Mouse (Mus musculus) frontal cortex, postnatal 25 days (tissue): ENCODE data around the gene Dlg2.

Experiments used
- DNase-seq, 2 experiments: peaks; one replicate each; pipeline ENCODE4 v3.0.0; 2022; ENCODE audit warnings: low spot score in 2 of 2

The Dlg2 gene

GRCm38 (mm10) chr7:91089211-91089930, 612.9 kb downstream of the Dlg2 start:
- peak; percentile 26 to 42 for DNase-seq

DNA sequence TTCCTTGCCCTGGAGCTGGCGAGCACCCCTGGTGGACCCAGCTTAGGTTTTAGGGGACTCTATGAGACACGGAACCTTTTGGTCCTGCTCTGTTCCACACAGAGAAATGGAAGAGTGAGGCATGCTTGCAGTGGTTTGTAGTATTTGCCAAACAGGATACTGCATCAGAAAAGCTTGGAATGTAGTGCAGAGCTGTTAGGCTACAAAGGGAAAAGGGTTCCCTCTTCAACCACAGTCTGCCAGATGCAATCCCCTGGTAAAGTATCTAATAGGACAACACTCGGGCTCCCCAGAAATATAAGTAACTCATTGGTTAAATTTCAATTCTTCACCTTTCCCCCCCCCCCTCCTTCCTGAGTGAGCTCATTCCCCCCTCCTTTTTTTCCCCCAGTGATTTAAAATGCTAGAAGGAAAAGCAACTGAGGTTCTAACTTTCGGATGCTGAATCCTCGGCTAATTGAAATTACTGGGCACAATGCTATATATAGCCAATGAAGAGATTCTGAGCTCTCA, 613.9 kb downstream of the Dlg2 start:
- no peak for DNase-seq

GRCm38 (mm10) chr7:91090830-91091683, 614.6 kb downstream of the Dlg2 start:
- peak in 1 of 2 experiments; percentile 32 for DNase-seq

GRCm38 (mm10) chr7:91096467-91096866, 620.0 kb downstream of the Dlg2 start:
- no peak for DNase-seq

GRCm38 (mm10) chr7:91098521-91098920, 622.0 kb downstream of the Dlg2 start:
- no peak for DNase-seq

DNA sequence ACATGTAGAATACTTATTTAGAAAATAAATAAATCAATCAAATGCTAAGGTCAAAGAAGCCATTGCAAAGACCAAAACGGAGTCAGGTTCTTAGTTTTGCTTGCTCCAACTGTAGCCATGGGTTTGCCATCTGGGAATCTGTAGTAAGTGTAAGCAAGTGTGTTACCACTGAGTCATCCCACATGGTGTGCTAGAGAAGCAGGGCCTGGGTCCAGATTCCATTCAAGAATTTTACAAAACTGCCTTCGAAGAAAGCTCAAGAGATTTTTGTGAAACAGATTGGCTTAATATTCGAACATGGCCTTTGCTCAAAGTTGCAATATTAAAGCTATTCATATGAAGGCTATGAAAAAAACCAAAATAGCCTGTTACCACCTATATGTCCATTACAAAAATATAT, 633.1 kb downstream of the Dlg2 start:
- no peak for DNase-seq

DNA sequence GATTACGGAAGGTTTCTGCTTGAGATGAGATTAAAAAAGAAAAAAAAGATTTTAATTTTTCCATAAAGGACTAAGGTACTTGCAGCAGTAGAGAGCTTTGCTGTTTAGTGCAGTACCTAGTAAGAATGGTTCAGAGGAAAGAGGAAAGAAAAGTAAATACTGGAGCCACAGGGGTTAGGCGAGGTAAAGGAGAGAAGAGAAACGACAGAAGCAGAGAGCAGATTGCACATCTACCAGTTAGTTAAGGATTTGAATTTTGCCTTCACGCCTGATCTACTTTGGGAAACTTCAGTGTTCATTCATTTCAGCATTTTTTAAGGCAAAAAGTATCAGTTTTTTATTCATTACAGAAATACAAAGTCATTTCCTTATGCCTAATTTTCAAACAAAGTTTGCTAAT, 655.7 kb downstream of the Dlg2 start:
- DNase-seq: no peak

- DNase-seq: no peak
Measured at GRCm38 (mm10) chr7:91154096-91154495, 677.6 kb downstream of the Dlg2 start.

GRCm38 (mm10) chr7:91159144-91159543, 682.7 kb downstream of the Dlg2 start:
- no peak for DNase-seq

DNA sequence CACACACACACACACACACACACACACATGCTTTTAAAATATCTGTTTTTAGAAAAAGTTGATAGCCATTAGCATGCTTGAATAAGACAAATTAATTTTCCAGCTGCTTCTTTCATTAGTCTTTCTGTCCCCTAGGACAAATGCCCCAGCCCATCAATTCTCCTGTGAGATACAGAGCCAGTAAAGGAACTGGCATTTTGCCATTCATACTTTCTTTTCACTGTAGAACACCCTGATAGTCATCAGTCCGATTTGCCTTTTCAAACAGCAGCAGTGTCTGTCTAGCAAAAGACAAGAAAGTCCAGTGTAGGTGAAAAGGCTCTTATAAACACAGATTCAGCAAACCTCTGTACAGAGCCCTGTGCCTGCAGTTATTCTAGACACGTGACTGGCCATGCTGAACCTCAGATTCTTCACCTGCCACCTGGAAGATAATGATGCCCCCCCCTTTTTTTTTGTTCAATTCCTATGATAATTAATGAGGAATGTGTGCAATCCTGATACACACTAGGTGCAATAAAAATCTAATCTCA, 685.2 kb downstream of the Dlg2 start:
- no peak for DNase-seq

- DNase-seq: no peak
Measured at GRCm38 (mm10) chr7:91173560-91173959, 697.1 kb downstream of the Dlg2 start.

GRCm38 (mm10) chr7:91188211-91188610, 711.7 kb downstream of the Dlg2 start:
- DNase-seq: no peak

GRCm38 (mm10) chr7:91199372-91199771, 722.9 kb downstream of the Dlg2 start:
- DNase-seq: no peak

- DNase-seq: no peak
Measured at GRCm38 (mm10) chr7:91208083-91208852, 731.8 kb downstream of the Dlg2 start.

DNA sequence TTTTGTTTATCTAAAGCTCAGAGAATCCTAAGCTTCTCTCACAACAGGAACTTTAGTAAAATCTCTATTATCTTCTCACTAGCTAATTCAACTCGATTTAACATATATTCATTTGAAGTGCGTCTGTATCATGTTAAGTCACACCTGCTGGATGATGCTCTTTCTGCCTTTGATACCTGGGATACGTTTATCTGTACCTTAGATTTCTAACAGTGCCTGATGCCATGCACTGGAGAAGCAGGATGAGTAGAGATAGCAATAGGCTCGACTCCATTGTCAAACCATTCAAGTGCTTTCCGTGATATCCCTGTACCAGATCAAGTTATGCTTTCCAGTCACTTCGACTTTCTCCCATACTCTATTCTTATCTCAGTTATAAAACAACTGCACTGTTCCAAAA, 732.5 kb downstream of the Dlg2 start:
- DNase-seq: no peak

DNA sequence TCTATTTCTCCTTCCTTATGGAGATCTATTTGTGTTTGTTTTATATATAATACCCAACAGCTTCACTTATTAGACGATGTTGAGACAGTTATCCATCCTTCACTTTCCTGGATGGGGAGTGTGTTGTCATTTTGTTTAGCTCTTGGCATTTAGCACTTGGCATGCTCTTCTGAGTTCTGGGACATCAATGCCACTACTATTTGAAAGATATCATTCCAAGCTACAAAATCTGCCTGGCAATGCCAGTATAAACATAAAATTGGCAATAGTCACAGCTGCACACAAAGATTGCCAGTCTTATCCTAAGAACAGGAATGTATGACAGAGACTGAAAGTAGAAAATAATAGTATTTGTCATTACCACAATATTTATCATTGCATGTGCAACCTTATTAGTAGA, 735.8 kb downstream of the Dlg2 start:
- no peak for DNase-seq

- DNase-seq: no peak
Measured at GRCm38 (mm10) chr7:91214921-91215320, 738.4 kb downstream of the Dlg2 start.

- peak in 1 of 2 experiments; percentile 39 for DNase-seq
Measured at GRCm38 (mm10) chr7:91218321-91218987, 742.0 kb downstream of the Dlg2 start.

GRCm38 (mm10) chr7:91226442-91226841, 750.0 kb downstream of the Dlg2 start:
- DNase-seq: peak in 1 of 2 experiments; percentile 60

- peak in 1 of 2 experiments; percentile 13 for DNase-seq
Measured at GRCm38 (mm10) chr7:91241718-91242117, 765.2 kb downstream of the Dlg2 start.

GRCm38 (mm10) chr7:91261672-91262030, 785.2 kb downstream of the Dlg2 start:
- DNase-seq: no peak
